Mouse (Mus musculus) right cerebral cortex, postnatal 10 days (tissue): ENCODE data around the gene Fam57b.

Source experiments
- DNase-seq, 2 experiments: peaks; one replicate each; pipeline ENCODE4 v3.0.0; 2021; ENCODE audit warnings: low spot score in 2 of 2

Gene Fam57b

DNA sequence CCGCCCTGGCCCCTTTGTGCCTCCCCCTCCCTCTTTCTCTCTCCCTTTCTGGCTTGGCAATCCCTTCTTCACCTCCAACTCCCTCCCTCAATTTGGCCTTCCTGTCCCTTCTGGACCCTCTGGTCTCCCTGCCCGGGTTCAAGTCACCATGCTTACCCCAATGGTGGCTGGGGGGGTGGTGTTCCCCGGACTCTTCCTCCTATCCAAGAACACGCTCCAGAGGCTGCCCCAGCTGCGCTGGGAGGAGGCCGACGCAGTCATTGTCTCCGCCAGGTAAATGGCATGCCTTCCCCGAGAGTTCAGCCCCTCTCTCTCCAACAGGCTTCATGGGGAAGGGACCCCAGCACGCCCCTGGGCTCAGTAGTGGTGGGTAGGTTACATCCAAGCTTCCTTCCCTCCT, 26.5 kb downstream of the Fam57b start:
- DNase-seq, result no peak

- no peak for DNase-seq
Observed at GRCm38 (mm10) chr7:126825403-126825802, 27.9 kb downstream of the Fam57b start.

DNA sequence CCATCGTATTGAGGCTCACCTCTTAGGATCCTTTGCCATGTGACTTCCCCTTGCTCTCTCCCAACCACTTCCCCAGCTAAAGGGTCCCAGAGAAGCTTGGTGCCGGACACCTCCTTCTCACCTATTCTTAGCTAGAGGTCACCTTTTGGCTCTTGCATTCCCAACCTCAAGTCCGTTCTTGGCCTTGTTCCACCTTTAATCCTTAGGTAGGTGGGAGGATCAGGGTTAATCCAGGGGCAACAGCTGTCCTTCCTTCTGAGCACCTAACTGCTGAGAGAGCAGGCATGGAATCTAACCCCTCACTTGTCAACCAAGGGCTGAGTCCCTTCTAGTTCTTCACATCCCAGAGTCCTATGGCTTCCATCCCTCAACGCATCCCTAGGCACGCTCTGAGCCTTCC, 28.5 kb downstream of the Fam57b start:
- no peak for DNase-seq

- no peak for DNase-seq
Observed at GRCm38 (mm10) chr7:126831539-126831938, 34.1 kb downstream of the Fam57b start, which contains the start of gene 4930451I11Rik. Gene 4930451I11Rik (minus strand): TSS chr7:126831639.

DNA sequence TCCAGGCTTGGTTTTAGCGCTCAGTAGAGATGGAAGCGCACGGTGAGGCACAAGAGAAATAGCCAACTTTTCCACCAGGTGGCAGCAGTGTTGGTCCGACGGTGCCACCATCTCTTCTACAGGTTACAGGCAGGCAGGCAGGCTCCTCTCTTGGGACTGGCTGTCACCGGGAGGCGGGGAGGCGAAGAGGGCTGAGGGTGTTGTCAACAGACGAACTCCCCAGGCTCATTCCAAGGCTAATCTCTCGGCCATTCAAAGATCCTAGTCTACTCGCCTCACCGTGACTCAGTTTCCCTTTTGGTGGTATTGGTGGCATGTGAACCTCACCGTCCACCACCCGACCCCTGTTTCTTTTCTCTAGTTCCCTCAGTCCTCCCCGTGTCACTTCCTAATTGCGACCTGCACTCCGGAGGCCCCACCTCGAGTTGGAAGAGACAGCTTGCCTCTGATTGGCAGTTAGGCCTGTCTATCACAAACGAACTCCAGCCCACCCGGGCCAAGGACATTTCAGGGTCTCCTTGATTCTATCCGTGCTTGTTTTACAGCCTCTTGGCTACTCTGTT, 34.6 kb downstream of the Fam57b start:
- peak; percentile 85 to 86 for DNase-seq

GRCm38 (mm10) chr7:126833294-126833693, 35.8 kb downstream of the Fam57b start:
- no peak for DNase-seq

DNA sequence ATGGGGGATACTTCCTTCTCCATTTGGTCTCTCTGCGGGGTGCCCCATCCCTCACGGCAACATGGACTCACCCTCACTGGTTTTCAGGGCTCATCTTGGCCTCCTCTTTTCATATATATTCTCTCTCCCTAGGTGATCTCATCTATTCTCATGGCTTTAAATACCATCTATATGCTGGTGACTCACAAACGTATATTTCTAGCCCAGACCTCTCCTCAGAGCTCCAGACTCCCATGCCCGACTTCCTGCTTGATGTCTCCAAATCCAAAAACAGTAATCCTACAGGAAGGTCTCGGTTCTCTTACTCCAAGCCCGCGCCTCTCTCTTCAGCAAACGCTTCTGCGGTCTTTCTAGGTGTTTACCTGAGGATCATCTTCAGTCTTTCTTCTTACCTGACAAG, 45.8 kb downstream of the Fam57b start:
- DNase-seq, result no peak

GRCm38 (mm10) chr7:126845516-126845915, 48.0 kb downstream of the Fam57b start:
- DNase-seq, result no peak

- no peak for DNase-seq
Observed at GRCm38 (mm10) chr7:126847116-126847420, 49.6 kb downstream of the Fam57b start, which contains the start of gene Doc2a. Gene Doc2a (plus strand): TSS chr7:126847416.

- peak; percentile 68 to 69 for DNase-seq
Observed at GRCm38 (mm10) chr7:126847421-126848398, 50.2 kb downstream of the Fam57b start.

- DNase-seq, result peak; percentile 72 to 75
Observed at GRCm38 (mm10) chr7:126848794-126849193, 51.3 kb downstream of the Fam57b start.

- DNase-seq, result peak in 1 of 2 experiments; percentile 17
Observed at GRCm38 (mm10) chr7:126850161-126850560, 52.7 kb downstream of the Fam57b start.

- DNase-seq, result peak in 1 of 2 experiments; percentile 21
Observed at GRCm38 (mm10) chr7:126851192-126851591, 53.7 kb downstream of the Fam57b start.

- no peak for DNase-seq
Observed at GRCm38 (mm10) chr7:126853454-126853853, 56.0 kb downstream of the Fam57b start.

DNA sequence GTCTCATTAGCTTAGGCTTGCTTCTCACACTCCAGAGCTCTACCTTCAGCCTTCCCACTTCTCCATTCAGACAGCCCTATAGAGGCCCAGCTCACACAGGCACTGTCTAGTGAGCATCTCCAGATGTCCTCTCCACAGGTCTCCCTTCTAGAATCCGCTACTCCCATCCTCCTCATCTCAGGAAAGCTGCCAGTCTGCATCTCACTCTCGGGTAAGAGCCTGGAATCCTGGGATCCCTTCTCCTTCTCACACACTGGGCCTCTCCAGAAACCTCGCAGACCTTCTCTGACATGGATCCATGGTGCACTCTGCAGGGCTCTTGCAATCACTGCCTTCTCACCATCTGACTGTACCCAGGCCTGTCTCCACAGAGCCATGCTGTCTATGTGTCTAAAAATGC, 58.2 kb downstream of the Fam57b start:
- DNase-seq, result no peak

DNA sequence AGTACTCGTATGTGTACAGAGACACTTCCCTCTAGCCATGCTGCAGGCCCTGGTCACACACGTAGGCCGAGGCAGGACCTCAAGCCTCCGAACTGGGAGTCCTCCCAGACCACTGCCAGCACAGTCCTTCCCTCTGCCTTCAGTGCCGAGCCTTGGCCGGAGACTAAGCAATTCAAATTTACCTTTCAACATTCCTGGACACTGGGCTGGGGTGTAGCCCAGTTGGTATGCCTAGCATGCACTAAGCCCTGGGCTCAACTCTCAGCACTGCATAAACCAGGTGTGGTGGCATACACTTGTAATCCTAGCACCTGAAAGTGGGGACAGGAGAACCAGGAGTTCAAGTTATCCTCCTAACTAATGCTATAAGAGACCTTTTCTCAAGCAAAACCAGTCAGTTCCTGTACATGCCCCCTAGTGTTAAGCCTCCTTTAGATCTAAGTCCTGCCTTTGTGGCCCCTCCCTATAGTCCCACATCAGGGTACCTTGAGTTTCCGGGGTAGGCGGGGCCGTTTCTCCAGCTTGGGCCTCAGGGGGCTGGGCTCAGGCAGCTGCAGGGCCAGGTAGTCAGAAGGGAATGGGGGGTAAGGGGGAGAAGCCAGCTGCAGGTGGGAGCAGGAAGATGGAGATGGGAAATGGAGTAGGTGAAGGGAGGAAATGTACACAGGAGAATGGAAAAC, 59.4 kb downstream of the Fam57b start:
- no peak for DNase-seq

- DNase-seq, result no peak
Observed at GRCm38 (mm10) chr7:126860987-126861386, 63.5 kb downstream of the Fam57b start.

- peak; percentile 96 to 97 for DNase-seq
Observed at GRCm38 (mm10) chr7:126861429-126862130, 64.1 kb downstream of the Fam57b start, which contains the start of gene Hirip3. Gene Hirip3 (plus strand): TSS chr7:126861972.

DNA sequence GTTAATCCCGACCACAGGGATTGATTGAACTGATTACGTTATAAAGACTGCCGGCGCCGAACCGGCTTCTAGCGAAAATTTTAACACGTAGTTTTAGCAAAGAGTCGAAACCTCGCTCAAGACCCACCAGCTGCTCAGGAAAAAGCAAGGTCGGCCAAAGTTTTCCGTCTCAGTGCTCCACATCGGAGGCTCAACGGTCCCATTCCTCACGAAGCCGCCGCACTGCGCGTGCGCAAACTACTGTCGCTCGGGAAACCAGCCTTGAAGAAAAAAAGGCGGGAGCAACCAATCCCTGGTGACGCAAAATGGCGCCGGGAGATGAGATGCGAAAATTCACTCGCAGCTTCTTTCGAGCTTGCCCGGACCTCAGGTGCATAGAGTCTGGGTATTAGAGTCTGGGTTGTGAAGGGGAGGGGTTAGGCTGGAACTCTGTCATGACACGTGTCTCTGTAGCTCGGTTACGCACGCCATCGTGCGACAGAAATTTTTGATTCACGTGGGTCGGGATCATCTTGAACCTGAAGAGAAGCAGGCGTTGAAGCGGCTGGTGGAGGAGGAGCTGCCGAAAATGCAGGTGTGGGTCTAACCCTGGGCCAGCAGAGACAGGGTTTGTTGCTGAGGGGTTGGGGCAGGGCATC, 64.8 kb downstream of the Fam57b start, which contains the start of gene Ino80e:
Ino80e (minus strand) TSS at position 231 of the 638 bp plus-strand sequence.
- DNase-seq, result peak; percentile 97 to 98

DNA sequence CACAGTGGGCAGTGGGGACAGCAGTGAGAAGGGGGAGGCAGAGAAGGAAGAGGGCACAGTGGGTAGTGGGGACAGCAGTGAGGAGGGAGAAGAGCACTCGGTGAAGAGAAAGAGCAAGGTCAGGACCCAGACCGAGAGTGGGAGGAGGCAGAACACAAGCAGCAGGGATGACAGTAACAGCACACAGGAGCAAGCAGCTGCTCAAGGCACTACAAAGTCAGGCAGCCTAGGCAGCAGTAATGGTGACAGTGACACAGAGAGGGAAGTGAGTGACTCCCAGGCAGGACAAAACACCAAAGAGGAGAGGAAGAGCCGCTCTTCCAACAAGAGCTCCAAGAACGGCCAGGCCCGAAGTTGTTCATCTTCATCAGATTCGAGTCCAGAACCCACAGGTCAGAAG, 66.3 kb downstream of the Fam57b start:
- DNase-seq, result no peak

DNA sequence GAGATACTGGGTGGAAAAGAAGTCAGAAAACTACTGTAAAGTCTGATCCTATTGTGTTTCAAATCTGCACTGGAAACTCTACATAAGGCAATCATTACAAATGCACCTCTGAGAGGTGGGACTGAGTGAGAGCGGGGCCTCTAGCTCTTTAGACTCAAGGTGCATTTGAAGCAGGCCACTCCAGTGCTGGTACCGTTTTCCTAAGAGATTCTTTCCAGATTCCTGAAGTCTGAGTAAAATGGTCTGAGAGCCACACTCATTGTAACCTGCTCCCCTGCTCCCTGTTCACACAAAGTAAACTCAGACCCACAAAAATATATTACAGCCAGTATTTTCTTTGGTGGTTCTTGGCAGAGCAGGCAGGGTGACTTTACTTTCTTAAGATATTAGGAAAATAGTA, 70.1 kb downstream of the Fam57b start:
- no peak for DNase-seq
